Mouse (Mus musculus) forebrain, embryonic 11.5 days (tissue): ENCODE measurements at regions not wholly inside any gene's neighbourhood (a gene's known extent, or its start where the extent isn't known, plus 50 kb on each side); places are given as distances from the start of the nearest gene placed in this dataset.

Experiments used
- ATAC-seq: fragments of 200-750 bp; cut with Nextera tagmentation; replicated peaks from 2 replicates; pipeline ENCODE4 v1.8.0; 2017; ENCODE audit warnings: moderate TSS enrichment; ENCODE audit not compliant: low FRiP score
- DNase-seq: peaks from one replicate; pipeline ENCODE4 v3.0.0-alpha.2; 2017; ENCODE audit warnings: low spot score
- H3K27ac ChIP-seq: fragments of 300-500 bp; sonication (generic); 2 replicates; pipeline ENCODE4 v1.5.1; 2014; ENCODE audit warnings: low read depth, low read length
- H3K27me3 ChIP-seq: fragments of 300-500 bp; sonication (generic); 2 replicates; pipeline ENCODE4 v1.6.1; 2014; ENCODE audit warnings: mild to moderate bottlenecking, low read length, mixed read lengths; ENCODE audit not compliant: control insufficient read depth, insufficient read depth
- H3K36me3 ChIP-seq: fragments of 300-500 bp; sonication (generic); 2 replicates; pipeline ENCODE4 v1.6.1; 2014; ENCODE audit warnings: mild to moderate bottlenecking, low read length, moderate library complexity, mixed read lengths; ENCODE audit not compliant: control insufficient read depth, insufficient read depth
- H3K4me1 ChIP-seq: fragments of 300-500 bp; sonication (generic); replicated peaks from 2 replicates; pipeline ENCODE4 v1.6.1; 2014; ENCODE audit warnings: low read length, mixed read lengths; ENCODE audit not compliant: control insufficient read depth, insufficient read depth
- H3K4me2 ChIP-seq: fragments of 300-500 bp; sonication (generic); 2 replicates; pipeline ENCODE4 v1.6.1; 2014; ENCODE audit warnings: low read depth, mild to moderate bottlenecking, low read length, moderate library complexity, mixed read lengths; ENCODE audit not compliant: severe bottlenecking
- H3K4me3 ChIP-seq: fragments of 300-500 bp; sonication (generic); 2 replicates; pipeline ENCODE4 v1.5.1; 2014; ENCODE audit warnings: low read depth, low read length
- H3K9ac ChIP-seq: fragments of 300-500 bp; sonication (generic); 2 replicates; pipeline ENCODE4 v1.6.1; 2014; ENCODE audit warnings: low read length
- H3K9me3 ChIP-seq: fragments of 300-500 bp; sonication (generic); 2 replicates; pipeline ENCODE4 v1.6.1; 2016; ENCODE audit warnings: low read length, mixed read lengths; ENCODE audit not compliant: control insufficient read depth
- WGBS: fragments of 180-500 bp; shearing (Covaris S2); extraction: QIAGEN DNeasy Blood & Tissue Kit; methylation state at CpG from one replicate; pipeline ENCODE4 v1.1.7; 2014; 5-methylcytosine and 5-hydroxymethylcytosine counted together

- no peak overlapping the region for H3K4me3 ChIP-seq
- ATAC-seq (no peak), DNase-seq (no peak)
- H3K4me1 ChIP-seq = no peaks in the 10 kb centered on the region
- 90% methylated on average over 9 of the region's 9 CpGs for WGBS
- H3K4me2 ChIP-seq = no peak overlapping the region
- no peaks in the 10 kb centered on the region for H3K36me3 ChIP-seq
- H3K27ac ChIP-seq = no peak overlapping the region
- H3K9me3 ChIP-seq = no peaks in the 10 kb centered on the region
- H3K9ac ChIP-seq = no peak overlapping the region
- H3K27me3 ChIP-seq = no peaks in the 10 kb centered on the region
These were observed 116.9 kb downstream of the Wif1 start for GRCm38 (mm10) chr10:121150668-121151067.

GRCm38 (mm10) chr10:121153625-121154024, 119.9 kb downstream of the Wif1 start:
- Histone ChIP-seq H3K36me3 (no peaks in the 10 kb centered on the region), H3K9me3 (no peaks in the 10 kb centered on the region), H3K4me3 (no peak overlapping the region), H3K4me1 (no peaks in the 10 kb centered on the region), H3K27ac (no peak overlapping the region), H3K27me3 (no peaks in the 10 kb centered on the region), H3K4me2 (no peak overlapping the region), H3K9ac (no peak overlapping the region)
- WGBS = 72% methylated on average over 4 of the region's 4 CpGs
- DNase-seq (no peak), ATAC-seq (no peak)

- no peaks in the 10 kb centered on the region for H3K27me3 ChIP-seq
- H3K36me3 ChIP-seq = no peaks in the 10 kb centered on the region
- no peak overlapping the region for H3K9ac ChIP-seq
- no peak for DNase-seq
- 46% methylated on average over 7 of the region's 7 CpGs for WGBS
- no peak overlapping the region for H3K27ac ChIP-seq
- no peak overlapping the region for H3K4me2 ChIP-seq
- no peaks in the 10 kb centered on the region for H3K4me1 ChIP-seq
- no peak overlapping the region for H3K4me3 ChIP-seq
- no peaks in the 10 kb centered on the region for H3K9me3 ChIP-seq
- no peak for ATAC-seq
These were observed 126.7 kb downstream of the Wif1 start for GRCm38 (mm10) chr10:121160499-121160898.

- DNase-seq (no peak), ATAC-seq (no peak)
- H3K36me3 ChIP-seq = no peaks in the 10 kb centered on the region
- H3K27ac ChIP-seq = no peak overlapping the region
- H3K4me2 ChIP-seq = no peak overlapping the region
- no peak overlapping the region for H3K4me3 ChIP-seq
- H3K9ac ChIP-seq = no peak overlapping the region
- WGBS = 86% methylated on average over 11 of the region's 11 CpGs
- H3K4me1 ChIP-seq = no peaks in the 10 kb centered on the region
- H3K9me3 ChIP-seq = no peaks in the 10 kb centered on the region
- H3K27me3 ChIP-seq = no peaks in the 10 kb centered on the region
These were observed 127.4 kb downstream of the Wif1 start for GRCm38 (mm10) chr10:121161201-121161600.

DNA sequence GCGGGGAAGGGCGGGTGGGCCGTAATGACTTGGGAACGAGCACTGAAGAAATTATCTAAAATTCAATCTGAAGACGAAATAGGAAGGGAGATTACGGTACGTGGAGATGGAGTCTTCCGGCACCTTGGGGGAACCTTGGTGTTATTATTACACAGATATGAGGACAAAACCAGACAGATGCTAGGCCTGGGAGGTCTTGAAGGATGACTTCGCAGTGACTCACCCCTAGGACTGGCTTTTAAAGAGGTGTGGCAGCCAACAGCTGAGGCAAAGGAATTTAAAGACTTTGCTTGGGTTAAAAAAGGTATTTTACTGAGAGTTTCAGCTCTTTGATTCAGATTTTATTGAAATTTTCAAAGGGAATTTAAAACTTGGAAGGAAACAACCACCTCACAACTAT, 140.3 kb downstream of the Wif1 start:
- Histone ChIP-seq H3K27me3 (no peaks in the 10 kb centered on the region), H3K4me3 (no peak overlapping the region), H3K4me1 (no peaks in the 10 kb centered on the region), H3K9ac (no peak overlapping the region), H3K36me3 (no peaks in the 10 kb centered on the region), H3K4me2 (no peak overlapping the region), H3K27ac (no peak overlapping the region), H3K9me3 (no peaks in the 10 kb centered on the region)
- WGBS = 92% methylated on average over 9 of the region's 9 CpGs
- no peak for DNase-seq
- ATAC-seq = no peak

- DNase-seq (peak; percentile 9), ATAC-seq (no peak)
- no peaks in the 10 kb centered on the region for H3K4me1 ChIP-seq
- H3K27me3 ChIP-seq = no peaks in the 10 kb centered on the region
- no peak overlapping the region for H3K9ac ChIP-seq
- no peak overlapping the region for H3K4me3 ChIP-seq
- H3K27ac ChIP-seq = no peak overlapping the region
- WGBS = 95% methylated on average over 7 of the region's 7 CpGs
- no peaks in the 10 kb centered on the region for H3K36me3 ChIP-seq
- H3K9me3 ChIP-seq = no peaks in the 10 kb centered on the region
- H3K4me2 ChIP-seq = no peak overlapping the region
These were observed 155.4 kb downstream of the Wif1 start for GRCm38 (mm10) chr10:121189139-121189538.

GRCm38 (mm10) chr10:121199236-121199635, 151.8 kb downstream of the Tbc1d30 start:
- H3K9ac ChIP-seq = no peak overlapping the region
- H3K9me3 ChIP-seq = no peaks in the 10 kb centered on the region
- H3K4me1 ChIP-seq = no peaks in the 10 kb centered on the region
- H3K4me2 ChIP-seq = no peak overlapping the region
- no peaks in the 10 kb centered on the region for H3K36me3 ChIP-seq
- H3K27me3 ChIP-seq = peaks cover 7% of the 10 kb centered on the region
- no peak for ATAC-seq
- peak; percentile 29 for DNase-seq
- 67% methylated on average over 2 of the region's 2 CpGs for WGBS
- no peak overlapping the region for H3K4me3 ChIP-seq
- no peak overlapping the region for H3K27ac ChIP-seq

- H3K4me3 ChIP-seq = no peak overlapping the region
- H3K9ac ChIP-seq = no peak overlapping the region
- no peak overlapping the region for H3K4me2 ChIP-seq
- H3K27ac ChIP-seq = no peak overlapping the region
- ATAC-seq (no peak), DNase-seq (peak; percentile 44)
- 90% methylated on average over 7 of the region's 7 CpGs for WGBS
- H3K9me3 ChIP-seq = no peaks in the 10 kb centered on the region
- peaks cover 2% of the 10 kb centered on the region; the same call in 1 of the 2 replicates for H3K4me1 ChIP-seq
- peaks cover 21% of the 10 kb centered on the region for H3K27me3 ChIP-seq
- H3K36me3 ChIP-seq = no peaks in the 10 kb centered on the region
These were observed 148.5 kb downstream of the Tbc1d30 start for GRCm38 (mm10) chr10:121202531-121202930.

- H3K4me2 ChIP-seq = no peak overlapping the region
- H3K4me1 ChIP-seq = peaks cover 2% of the 10 kb centered on the region; the same call in 1 of the 2 replicates
- no peaks in the 10 kb centered on the region for H3K36me3 ChIP-seq
- no peaks in the 10 kb centered on the region for H3K9me3 ChIP-seq
- 79% methylated on average over 11 of the region's 11 CpGs for WGBS
- H3K27me3 ChIP-seq = peaks cover 24% of the 10 kb centered on the region
- H3K27ac ChIP-seq = no peak overlapping the region
- DNase-seq = no peak
- H3K9ac ChIP-seq = no peak overlapping the region
- no peak overlapping the region for H3K4me3 ChIP-seq
- no peak for ATAC-seq
These were observed 145.5 kb downstream of the Tbc1d30 start for GRCm38 (mm10) chr10:121205551-121205950.
